Mouse (Mus musculus) kidney, postnatal 14 days (tissue): ENCODE measurements around the gene Mob2.
A peak's percentile ranks its signal among the peaks of the same experiment; 100 is the strongest.

Source experiments
- DNase-seq: peaks from one replicate; pipeline ENCODE4 v3.0.0; 2022; ENCODE audit warnings: mixed read lengths

Mob2 gene

DNA sequence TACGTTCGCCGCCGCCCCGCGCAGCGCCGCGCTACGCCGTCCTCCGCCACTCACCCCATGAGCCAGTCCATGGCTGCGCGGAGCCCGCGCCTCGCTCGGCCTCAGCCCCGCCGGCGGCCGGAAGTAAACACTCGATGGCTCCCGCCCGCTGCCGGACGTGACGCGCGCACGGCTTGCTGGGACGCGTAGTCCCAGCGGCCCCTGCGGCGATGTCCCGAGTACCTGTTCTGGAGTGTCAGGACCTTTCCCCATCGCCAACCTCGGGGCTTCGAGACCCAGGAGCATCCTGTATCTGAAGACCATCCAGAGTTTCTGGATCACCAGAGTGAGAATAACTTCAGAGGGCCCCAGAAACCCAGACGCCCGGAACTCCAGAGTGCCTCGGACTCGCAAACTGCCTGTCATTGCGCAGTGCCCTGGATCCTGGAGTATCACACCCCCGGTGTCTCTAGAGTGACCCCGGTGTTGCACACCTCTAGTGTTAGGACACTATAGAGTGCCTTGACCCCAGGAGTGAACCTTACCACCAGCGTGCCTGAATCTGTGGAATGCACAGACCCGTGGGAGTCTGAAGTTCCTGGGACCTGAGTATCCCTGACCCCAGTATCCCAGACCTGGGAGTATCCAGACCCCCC lies at the start of gene Mob2:
TSS of gene Mob2 (minus strand) at position 135 of the 635 bp plus-strand sequence.
- peak; percentile 94 for DNase-seq

DNA sequence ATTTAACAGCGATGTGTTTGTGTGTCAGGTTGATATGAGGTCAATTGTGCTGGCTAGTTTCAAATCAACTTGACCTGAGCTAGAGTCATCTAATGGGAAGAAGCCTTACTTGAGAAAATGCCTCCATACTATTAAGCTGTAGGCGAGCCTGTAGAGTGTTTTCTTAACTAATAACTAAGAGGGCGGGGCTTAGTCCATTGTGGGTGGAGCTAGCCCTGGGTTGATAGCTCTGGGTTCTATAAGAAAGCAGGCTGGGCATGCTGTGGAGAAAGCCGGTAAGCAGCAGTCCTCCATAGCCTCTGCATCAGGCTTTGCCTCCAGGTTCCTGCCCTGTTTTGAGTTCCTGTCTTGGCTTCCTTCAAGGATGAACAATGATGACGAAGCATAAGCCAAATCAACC lies 43.9 kb upstream of the Mob2 start:
- DNase-seq: no peak

DNA sequence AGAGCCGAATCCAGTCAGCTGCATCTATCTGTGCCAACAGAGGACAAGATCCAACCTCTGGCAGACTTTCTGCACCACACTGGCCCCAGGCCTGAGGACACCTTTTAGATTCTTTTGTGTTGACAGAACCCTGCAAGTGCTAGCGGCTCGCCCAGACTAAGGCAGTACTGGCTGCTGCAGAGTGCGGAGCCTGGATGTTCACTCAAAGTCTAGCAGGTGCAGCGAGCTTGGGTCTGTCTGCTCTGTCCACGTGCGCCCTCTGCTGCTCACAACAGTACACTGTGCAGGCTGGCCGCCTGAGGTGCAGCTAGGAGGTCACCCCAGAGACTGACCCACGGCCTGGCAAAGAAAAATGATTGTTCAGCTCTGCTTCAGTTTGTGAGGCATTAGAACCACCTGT lies 36.9 kb upstream of the Mob2 start:
- peak; percentile 85 for DNase-seq

DNA sequence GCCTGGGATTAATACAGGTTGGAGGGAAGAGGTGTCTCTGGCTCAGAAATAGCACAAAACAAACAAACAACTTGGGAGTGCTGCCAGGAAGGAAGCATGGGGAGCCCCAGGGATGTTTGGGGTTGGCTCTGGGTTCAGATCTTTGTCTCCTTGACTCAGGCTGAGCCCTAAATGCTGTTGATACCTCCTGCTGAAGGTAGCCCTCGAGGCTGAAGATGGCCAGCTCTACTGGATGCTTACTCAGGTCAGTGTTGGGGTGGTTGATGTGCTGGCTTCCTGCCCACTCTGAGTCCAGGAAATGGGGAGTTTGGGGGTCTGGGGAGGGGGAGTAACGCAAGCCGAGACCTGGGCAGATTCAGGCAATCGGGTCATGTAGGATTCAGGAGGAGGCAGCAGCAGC lies 35.8 kb upstream of the Mob2 start:
- no peak for DNase-seq

DNA sequence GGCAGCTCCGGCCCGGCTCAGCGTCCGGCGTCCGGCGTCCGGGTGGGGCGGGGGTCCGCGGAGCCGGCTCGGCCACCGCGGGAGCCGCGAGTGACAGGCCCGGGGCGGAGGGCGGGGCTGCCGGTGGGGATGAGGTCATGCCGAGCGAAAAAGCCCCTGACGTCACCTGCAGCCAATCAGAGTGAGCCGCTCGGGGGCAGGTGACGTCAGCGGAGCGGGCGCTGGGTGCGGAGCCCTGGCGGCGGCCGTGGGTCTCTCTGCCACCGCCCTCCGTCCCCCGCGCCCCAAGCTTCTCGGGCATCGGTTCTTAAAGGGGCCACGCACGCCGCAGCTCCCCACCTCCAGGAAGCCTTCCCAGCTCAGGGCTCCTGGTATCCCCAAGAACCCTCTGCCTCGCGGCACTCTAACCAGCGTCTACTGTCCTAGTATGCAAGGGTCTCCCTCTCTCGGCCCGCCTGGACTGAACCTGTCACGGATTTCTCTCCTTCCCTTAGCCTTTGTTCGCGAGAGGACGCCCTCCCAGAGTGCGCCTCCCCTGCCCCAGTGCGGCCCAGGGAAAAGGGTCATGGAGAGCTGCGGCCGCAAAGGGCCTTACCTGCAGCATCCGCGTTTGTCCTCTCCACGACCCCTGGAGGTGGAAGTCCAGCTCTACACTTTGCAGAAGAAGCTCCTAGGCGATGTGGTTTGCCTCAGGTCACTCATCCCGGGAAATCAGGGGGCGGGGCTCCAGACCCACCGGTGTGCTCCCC lies 34.5 kb upstream of the Mob2 start, which contains the start of gene Dusp8:
TSS of gene Dusp8 (minus strand) at position 661 of the 749 bp plus-strand sequence.
- DNase-seq: peak; percentile 91

DNA sequence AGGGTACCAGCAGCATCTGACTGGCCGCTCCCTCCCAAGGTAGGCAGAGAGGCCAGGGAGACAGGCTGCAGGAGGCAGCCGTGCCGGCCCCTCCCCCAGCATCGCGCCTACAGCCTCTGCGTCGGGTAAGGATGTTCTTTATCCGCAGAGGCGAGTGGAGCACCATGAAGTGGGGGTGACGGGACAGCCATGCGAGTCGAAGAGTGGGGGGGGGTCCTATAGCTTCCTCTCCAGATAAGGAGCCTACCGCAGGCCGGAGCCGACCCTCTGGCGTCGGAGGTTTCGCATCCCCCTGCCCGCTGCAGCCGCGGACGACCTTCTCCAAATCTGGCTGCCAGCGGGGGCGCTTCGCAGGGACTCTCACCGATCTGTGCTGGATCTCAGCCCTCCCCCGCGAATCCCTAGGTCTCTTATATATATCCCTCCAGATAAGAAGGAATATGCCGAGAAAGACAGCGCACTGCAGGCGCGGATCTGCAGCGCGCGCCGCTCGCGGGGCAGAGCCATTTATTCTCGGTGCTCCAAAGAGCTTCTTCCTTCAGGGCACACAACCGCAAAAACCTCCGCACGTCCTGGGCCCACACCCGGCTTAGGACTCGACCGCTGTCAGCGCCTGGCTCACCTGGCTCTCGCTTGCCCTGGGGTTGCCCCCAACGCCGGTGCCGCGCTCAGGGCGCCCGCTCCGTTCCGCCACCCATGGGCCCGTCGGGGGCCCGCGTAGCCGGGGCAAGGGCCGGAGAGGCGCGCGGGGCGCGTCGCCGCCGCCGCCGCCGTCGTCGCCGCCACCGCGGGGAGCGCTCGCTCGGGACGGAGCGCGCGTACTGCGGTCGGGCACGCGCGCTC lies 33.7 kb upstream of the Mob2 start:
- DNase-seq: no peak

DNA sequence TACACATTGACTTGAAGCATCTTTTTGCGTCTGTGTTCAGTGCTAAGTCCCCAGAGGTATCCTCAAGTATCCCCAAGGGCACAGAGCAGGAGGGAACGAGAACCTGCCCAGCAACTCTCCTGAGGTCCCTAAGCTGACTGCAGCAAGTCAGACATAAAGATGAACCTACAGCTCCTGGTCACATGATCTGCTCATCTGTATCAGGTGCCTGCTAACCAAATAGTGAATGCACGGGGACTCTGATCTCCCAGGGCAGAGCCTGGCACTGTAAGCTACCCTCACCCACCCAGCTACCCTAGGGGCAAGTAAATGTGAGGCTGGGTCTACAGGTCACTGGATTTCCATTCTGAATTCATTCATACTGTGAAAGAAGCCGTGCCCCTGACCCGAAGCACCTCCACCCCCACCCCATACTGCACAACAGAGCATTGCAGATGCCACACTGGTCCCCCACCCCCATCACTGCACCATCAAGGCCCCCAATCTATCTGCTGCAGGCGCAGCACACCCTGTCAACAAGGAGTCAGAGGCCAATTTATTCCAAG lies 32.9 kb upstream of the Mob2 start:
- no peak for DNase-seq

DNA sequence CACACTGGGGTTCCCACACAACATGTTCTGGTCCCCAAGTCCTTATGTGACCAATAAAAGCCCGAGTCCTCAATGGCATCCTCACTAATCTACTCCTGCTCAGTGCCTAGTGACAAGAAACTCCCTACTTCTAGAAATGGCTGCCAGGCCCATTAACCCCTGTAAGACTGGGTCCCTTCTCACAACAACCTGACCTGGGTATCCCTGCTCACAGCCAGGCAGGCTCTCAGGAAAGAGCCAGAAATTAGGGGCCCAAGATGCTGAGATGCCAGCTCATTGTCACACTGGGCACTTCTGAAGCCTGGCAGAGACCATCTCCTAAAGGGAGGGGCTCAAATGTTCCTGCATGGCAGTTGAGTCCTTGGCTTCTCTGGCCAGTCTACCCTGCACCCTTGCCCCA lies 32.1 kb upstream of the Mob2 start:
- no peak for DNase-seq

DNA sequence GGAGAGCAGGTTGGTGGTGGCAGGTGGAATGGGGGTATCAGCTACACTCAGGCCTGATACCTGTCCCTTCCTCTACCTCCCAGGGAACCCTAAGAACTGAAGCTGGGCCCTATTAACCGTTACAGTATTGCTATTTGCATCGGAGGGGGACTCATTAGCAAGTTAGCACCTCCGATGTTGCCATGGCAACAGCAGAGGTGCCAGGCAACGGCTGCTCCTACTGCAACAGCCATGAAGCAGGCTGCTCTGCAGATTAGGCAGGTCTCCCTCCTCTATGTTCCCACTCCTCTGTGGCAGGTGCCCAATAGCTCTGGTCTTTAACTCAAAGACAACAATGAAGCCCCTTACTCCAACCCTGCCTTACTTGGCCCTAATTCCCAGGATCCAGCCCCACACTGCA lies 31.0 kb upstream of the Mob2 start:
- no peak for DNase-seq

DNA sequence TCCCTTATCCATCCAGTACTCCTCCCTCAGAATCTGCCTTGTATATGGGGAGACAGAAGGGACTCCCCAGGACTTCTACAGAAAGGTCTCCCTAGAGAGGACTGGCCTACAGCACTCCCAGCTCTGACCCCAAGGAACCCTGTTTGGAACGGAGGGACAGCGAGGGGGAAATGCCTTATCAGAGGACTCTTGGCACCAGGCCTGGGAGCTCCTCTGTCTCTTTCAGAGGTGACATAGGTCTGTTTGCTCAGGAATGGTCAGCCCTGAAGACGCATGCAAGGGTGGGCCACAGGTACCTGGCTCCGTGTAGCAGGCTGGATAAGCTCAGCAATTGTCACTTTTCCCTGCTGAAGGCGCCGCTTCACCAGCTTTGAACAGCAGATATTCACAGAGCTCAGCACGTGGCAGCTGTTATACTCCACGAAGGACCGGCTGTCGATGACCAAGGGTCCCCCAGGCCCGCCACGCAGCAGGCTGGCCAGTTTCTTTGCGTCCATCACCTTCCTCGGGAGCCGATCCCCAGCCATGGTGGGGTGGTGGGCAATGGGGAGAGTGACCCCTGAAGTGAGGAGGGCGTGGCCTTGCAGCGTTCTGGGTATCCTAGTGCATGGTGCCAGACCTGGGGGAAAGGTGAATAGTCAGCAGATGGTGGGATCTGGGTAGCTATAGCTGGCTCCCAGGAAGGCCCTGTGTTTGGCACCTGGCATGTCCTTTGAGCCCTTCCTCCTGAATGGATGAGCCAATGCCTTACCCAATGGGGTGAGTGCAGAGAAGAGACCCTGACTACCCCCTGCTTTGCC lies 29.0 kb upstream of the Mob2 start:
- DNase-seq: no peak

DNA sequence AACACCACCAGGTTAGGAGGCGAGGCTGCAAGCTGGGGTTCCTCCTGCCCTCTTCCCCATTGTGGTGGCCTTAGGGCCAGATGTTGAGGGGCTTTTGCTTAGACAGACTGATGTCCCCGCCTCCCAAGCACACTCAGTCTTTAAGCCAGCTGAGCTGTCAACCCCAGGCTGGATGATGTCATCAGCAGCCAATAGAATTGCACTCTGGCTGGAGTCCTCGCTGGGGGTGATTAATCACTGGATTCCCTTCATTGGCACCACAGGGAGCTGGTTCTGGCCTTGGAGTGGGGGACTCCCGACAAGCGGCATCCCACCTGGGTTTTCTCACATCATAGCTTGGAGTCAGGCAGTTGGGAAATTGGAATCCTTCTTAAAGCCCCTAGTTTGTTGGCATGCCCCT lies 28.0 kb upstream of the Mob2 start:
- no peak for DNase-seq

DNA sequence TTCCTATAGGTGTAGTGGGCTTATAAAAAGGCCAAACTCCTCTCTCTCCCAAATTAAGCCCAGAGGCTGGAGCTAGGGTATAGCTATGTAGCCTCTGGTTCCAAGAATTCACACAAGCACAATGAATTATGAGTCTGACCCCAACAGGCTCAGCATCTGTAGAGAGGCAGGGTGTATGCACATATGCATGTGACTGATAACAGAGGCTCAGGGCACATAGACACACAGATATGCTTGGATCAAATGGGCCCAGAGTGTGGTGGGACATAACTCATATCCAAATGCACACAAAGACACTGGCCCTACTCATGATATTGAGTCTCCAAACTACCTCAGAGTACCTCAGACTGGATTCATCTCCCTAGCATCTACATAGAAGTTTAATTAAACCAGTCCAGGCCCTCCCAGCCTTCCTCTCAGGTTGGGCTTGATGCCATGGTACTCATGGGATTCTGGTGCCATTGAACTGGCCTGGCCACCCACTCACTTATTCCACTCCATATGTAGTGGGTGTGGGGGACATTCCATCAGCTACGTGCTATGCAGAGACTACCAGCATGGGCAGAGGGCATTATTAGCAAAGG lies 26.3 kb upstream of the Mob2 start:
- DNase-seq: no peak

DNA sequence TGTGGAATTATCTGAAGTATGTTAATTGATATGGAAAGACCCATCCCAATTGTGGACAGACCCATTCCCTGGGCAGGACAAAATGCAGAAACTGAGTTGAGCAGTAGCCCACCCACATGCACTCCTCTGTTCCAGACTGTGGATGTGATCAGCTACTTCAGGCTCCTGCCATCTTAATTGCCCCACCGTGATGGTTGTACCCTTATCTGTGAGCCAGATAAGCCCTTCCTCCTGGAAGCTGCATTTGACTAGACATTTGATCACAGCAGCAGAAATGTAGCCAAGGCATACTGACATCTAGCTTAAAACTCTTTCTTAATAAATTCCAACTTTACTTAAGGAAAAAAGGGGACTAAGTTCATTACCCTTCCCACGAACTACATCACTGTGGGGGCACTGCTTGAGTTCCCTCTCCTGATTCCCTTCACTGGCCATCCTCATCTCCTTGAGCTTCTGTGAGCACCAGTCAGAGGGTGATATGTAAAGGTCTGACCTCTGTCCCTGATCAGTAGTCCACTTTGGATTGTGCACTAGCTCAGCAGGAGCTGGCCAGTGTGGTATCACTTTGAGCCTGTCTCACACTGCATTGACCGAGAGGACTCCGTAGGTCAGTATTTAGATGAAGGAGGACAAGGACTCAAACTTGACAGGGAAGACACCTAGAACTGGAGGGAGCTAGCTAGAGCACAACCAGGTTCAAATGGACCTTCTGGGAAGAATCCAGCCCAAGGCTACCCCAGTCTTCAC lies 25.5 kb upstream of the Mob2 start:
- no peak for DNase-seq

DNA sequence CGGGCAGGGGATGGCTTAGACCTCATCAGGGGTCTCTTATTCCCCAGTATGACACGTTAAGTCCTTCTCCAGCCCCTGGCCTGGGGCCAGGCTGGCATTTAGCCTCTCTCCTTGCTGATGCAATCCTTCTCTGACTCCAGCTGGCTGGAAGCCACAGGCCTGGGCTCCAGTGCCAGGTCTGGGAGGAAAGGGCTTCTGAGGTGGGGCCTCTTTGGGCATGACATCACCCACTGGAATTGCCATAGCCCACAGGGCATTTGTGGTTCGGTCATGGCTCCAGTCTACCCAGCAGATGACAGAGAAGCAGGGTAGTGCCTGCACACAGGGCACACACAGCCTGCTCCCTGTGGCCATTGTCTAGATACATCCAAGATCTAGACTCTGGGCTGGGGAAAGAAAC lies 24.0 kb upstream of the Mob2 start:
- DNase-seq: peak; percentile 69

DNA sequence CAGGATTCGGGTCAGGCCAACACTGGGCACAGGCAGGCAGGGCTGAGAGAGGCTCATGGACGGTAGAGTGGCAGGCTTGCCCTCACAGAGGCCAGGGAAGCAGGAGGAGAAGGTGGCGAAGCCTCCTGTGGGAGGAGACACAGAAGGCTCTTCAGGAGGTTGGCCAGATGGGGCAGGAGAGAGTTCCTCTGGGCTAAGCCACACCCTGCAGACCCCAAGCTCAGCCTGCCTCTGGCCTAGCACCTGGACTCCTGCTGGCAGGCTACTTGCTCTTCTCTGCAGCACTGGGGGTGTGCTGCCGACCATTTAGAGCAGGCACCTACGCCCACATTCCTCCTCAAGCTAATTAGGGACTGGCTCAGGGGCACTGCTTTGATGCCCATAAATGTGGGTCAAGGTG lies 23.5 kb upstream of the Mob2 start:
- no peak for DNase-seq

DNA sequence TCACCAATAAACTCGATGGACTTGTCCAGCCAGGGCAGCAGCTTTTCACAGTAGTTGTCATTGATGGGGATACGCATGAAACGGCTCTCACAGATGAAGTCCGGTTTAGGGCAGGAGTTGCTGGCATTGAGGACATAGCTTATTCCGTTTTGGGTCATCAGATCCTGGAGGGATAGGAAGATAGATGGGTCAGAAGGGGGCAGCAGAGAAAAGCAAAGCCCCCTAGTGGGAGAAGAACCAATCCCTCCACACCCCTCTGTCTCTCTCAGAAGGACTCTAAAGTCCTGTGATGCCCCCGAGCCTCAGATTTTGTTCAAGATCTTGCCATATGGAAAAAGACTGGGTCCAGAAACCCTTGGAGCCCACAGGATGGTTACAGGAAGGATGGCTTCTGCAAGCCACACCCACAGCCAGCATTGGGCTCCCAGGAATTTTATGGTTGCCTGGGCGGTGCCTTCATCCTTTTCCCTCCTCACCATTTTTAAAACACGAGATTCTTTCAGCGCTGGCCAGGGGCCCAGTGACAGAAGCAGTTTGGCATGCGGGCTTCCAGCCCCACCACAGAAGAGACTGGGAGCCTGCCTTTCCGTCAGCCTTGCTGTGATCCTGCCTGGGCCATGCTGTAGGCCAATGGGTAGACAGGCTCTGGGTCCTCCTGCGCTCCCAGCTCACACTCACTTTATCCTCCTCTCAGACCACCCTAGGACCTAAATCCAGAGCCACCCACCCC lies 22.9 kb upstream of the Mob2 start:
- peak; percentile 35 for DNase-seq

DNA sequence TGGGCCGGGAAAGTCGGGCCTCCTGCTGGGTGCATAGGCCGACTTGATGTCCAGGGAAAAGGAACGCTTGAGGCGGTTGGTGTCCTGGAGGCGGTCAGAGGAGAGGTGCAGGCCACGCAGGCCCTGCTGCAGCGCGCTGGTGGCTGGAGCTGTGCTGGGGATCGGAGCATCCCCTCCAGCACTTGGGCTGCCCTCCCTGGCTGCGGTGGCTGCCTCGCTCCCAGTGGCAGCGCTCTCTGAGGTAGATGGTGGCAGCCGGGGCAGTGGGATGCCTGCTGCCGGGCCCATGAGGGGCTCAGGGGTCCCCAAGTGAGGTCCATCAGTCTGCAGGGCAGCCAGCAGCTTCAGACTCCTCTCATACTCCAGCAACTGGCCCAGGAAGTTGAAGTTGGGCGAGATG lies 21.7 kb upstream of the Mob2 start:
- no peak for DNase-seq

DNA sequence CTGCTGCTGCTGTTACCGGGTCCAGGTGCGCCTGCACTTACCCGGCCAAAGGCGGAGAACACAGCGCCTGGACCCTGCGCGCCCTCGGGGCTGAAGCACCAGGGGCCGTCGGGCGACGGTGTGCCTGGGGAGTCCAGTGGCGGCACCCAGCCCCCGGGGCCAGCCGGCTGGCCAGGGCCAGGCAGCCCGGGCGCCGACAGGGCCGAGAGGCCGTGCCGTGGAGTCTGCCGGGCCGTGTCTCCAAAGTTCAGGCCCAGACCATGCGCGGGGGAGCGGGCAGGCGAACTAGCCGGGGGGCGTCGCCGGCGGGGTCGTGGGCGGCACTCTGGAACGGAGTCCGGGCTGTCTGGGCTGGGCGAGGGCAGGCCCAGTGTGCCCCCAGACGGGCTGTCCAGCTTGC lies 21.3 kb upstream of the Mob2 start:
- DNase-seq: no peak

DNA sequence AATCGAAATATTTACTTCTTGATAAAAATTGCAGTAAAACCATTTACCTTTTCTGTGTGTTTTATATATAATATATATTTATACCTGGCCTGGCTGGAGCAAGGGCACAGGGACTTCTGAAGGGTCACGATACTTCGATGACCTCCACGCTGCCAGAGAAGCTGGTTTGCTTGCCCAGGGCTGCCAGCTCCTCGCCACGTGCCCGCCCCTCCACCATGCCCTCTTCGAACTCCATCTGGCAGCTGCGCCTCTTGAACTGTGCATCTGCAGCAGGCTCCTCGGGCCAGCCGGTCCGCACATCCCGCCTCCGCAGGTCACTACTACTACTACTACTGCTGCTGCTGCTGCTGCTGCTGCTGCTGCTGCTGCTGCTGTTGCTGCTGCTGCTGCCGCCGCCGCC lies 20.9 kb upstream of the Mob2 start:
- DNase-seq: no peak

DNA sequence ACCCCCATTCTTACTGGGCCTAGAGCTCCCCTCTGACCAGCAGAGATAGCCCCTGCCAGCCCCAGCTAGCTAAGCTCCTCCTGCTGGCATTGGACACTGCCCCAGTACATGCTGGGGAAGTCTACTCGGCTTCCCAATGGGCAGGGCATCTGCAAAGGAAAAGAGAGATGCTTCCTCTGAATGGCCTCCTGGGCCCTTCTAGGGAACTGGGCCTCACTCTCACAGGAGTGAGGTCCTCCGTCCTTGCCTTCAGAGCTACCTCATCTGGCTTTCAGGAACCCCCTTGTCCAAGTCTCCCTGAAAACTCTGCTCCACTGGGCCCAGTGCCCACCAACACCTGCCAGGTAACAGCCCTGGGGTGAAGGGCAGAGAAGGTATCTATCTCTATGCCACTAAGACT lies 20.0 kb upstream of the Mob2 start:
- DNase-seq: no peak

DNA sequence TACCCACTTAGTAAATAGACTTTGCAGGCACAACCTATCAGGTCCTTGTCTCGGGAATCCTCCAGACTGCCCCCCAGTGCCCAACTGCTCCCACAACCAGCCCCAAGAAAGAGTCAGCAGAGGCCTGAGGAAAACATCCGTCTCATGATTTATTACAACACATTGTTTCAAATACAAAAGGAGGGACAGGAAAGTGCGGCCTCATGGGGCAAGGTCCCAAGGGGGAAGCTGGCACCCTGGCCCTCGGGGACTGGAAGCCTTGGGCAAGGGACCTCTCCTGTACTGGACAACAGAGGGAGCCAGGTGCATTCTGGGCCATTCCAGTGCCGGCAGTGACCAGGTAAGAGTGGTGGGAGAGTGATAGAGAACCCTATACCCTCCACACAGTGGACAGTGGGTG lies 18.5 kb upstream of the Mob2 start:
- no peak for DNase-seq
